Mouse (Mus musculus): ENCODE results near the gene Plekha1. TPM values are rescaled to one million over a fixed set of nuclear protein-coding genes. Genes with fewer than 3 reads are reported as not detected.

Plekha1 gene
- total and polyA plus RNA-seq, 3 experiments = 0.23 to 8.3 (median 0.36) TPM

DNA sequence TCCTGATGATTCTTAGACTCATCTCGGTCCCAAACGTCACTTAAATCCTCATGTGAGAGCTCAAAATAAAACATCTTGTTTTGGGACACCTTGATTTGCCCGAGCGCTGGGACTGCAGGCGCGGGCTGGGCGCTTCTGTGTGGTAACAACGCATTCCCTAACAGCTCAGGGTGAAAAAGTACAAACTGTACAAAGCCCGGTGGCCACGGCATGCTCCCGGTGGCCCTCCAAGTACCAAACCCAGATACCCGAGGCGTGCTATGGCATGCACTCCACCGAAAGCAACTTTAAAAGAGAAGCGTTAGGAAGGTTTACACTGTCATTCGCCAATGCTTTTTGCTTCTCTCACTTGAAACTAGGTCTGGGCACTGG, 69.9 kb downstream of the Plekha1 start:
- Histone ChIP-seq H3K27ac (ENCODE audit: insufficient read depth, low read depth) (no peak overlapping the region), H3K9ac (ENCODE audit: insufficient read depth, low read depth) (no peak overlapping the region), H3K36me3 (replicated peaks in 1 of 2; ENCODE audit: control insufficient read depth in 1 of 2, insufficient read depth in 1 of 2, low read length in 1 of 2) (no peaks in the 10 kb centered on the region), H3K79me2 (replicated peaks; ENCODE audit: control insufficient read depth, extremely low read depth, insufficient read depth, poor library complexity, severe bottlenecking) (no peaks in the 10 kb centered on the region), H3K27me3 (replicated peaks) (peaks cover 67% of the 10 kb centered on the region), H3K4me1 (ENCODE audit: control insufficient read depth in 1 of 2, insufficient read depth in 2 of 2) (no peaks in the 10 kb centered on the region), H3K4me3 (replicated peaks in 1 of 3; ENCODE audit: low read depth in 2 of 3, low read length in 2 of 3, poor library complexity in 1 of 3) (no peak overlapping the region), H3K9me3 (replicated peaks; ENCODE audit: low read length) (peaks cover 4% of the 10 kb centered on the region), H3K4me2 (ENCODE audit: insufficient read depth, low read depth, poor library complexity, severe bottlenecking) (no peak overlapping the region)
- no peak for TF ChIP-seq SMC3 (IDR thresholded peaks at IDR 0.05; ENCODE audit: low read depth, low read length)
- no peak for TF ChIP-seq TBP (conservative IDR thresholded peaks at IDR 0.05; ENCODE audit: low read depth, low read length)
- no peak for TF ChIP-seq MEF2A (IDR thresholded peaks at IDR 0.05; ENCODE audit: borderline replicate concordance, low read depth, low read length)
- dilution Hi-C loops (cut with MboI; ENCODE audit: extremely low pct_ligation_motif_present, extremely low pct_unique_long_range_greater_than_20kb, low sequenced_read_pairs) (no loop called here), in situ Hi-C loops (cut with MboI; ENCODE audit: low pct_ligation_motif_present, low pct_unique_long_range_greater_than_20kb, low sequenced_read_pairs) (no loop called here)
- no peak for DNase-seq (ENCODE audit: extremely low read depth)

- H3K9me3 ChIP-seq (replicated peaks; ENCODE audit: low read length) = peaks cover 4% of the 10 kb centered on the region
- TF ChIP-seq TBP (conservative IDR thresholded peaks at IDR 0.05; ENCODE audit: low read depth, low read length) (no peak), JUND (conservative IDR thresholded peaks at IDR 0.05; ENCODE audit: low read depth, low read length) (no peak), TCF12 (IDR thresholded peaks at IDR 0.05; ENCODE audit: low read depth, low read length) (no peak), SMC3 (IDR thresholded peaks at IDR 0.05; ENCODE audit: low read depth, low read length) (no peak), USF2 (conservative IDR thresholded peaks at IDR 0.05; ENCODE audit: low read depth, low read length) (no peak)
- H3K79me2 ChIP-seq (replicated peaks; ENCODE audit: control insufficient read depth, extremely low read depth, insufficient read depth, poor library complexity, severe bottlenecking) = no peaks in the 10 kb centered on the region
- in situ Hi-C loops (cut with MboI; ENCODE audit: low pct_ligation_motif_present, low pct_unique_long_range_greater_than_20kb, low sequenced_read_pairs) (no loop called here), dilution Hi-C loops (cut with MboI; ENCODE audit: extremely low pct_ligation_motif_present, extremely low pct_unique_long_range_greater_than_20kb, low sequenced_read_pairs) (no loop called here)
- H3K27ac ChIP-seq (ENCODE audit: insufficient read depth, low read depth) = no peak within 1 kb of the TSS
- no peaks in the 10 kb centered on the region for H3K4me1 ChIP-seq (ENCODE audit: control insufficient read depth in 1 of 2, insufficient read depth in 2 of 2)
- peaks cover 72% of the 10 kb centered on the region for H3K27me3 ChIP-seq (replicated peaks)
- no peak within 1 kb of the TSS for H3K4me2 ChIP-seq (ENCODE audit: insufficient read depth, low read depth, poor library complexity, severe bottlenecking)
- no peak within 1 kb of the TSS for H3K9ac ChIP-seq (ENCODE audit: insufficient read depth, low read depth)
- no peak within 1 kb of the TSS for H3K4me3 ChIP-seq (replicated peaks in 1 of 3; ENCODE audit: low read depth in 2 of 3, low read length in 2 of 3, poor library complexity in 1 of 3)
- no peaks in the 10 kb centered on the region for H3K36me3 ChIP-seq (replicated peaks in 1 of 2; ENCODE audit: control insufficient read depth in 1 of 2, insufficient read depth in 1 of 2, low read length in 1 of 2)
- no peak for DNase-seq (ENCODE audit: extremely low read depth)
Observed at GRCm38 (mm10) chr7:130935793-130936471, 70.4 kb downstream of the Plekha1 start, which contains the start of gene Htra1. Htra1 (plus strand) TSS chr7:130936111.

GRCm38 (mm10) chr7:130936472-130936951, 71.0 kb downstream of the Plekha1 start:
- peaks cover 4% of the 10 kb centered on the region for H3K9me3 ChIP-seq (replicated peaks; ENCODE audit: low read length)
- no peaks in the 10 kb centered on the region for H3K36me3 ChIP-seq (replicated peaks in 1 of 2; ENCODE audit: control insufficient read depth in 1 of 2, insufficient read depth in 1 of 2, low read length in 1 of 2)
- H3K4me3 ChIP-seq (replicated peaks in 1 of 3; ENCODE audit: low read depth in 2 of 3, low read length in 2 of 3, poor library complexity in 1 of 3) = no peak overlapping the region
- no peaks in the 10 kb centered on the region for H3K4me1 ChIP-seq (ENCODE audit: control insufficient read depth in 1 of 2, insufficient read depth in 2 of 2)
- dilution Hi-C loops (cut with MboI; ENCODE audit: extremely low pct_ligation_motif_present, extremely low pct_unique_long_range_greater_than_20kb, low sequenced_read_pairs) (no loop called here), in situ Hi-C loops (cut with MboI; ENCODE audit: low pct_ligation_motif_present, low pct_unique_long_range_greater_than_20kb, low sequenced_read_pairs) (no loop called here)
- no peak for DNase-seq (ENCODE audit: extremely low read depth)
- H3K27ac ChIP-seq (ENCODE audit: insufficient read depth, low read depth) = no peak overlapping the region
- H3K79me2 ChIP-seq (replicated peaks; ENCODE audit: control insufficient read depth, extremely low read depth, insufficient read depth, poor library complexity, severe bottlenecking) = no peaks in the 10 kb centered on the region
- peaks cover 78% of the 10 kb centered on the region for H3K27me3 ChIP-seq (replicated peaks)
- TF ChIP-seq MAX (IDR thresholded peaks at IDR 0.05; ENCODE audit: low read length) (no peak), MEF2A (IDR thresholded peaks at IDR 0.05; ENCODE audit: borderline replicate concordance, low read depth, low read length) (no peak), NRF1 (IDR thresholded peaks at IDR 0.05; ENCODE audit: low read depth, low read length) (no peak), ZKSCAN1 (IDR thresholded peaks at IDR 0.05; ENCODE audit: borderline replicate concordance, low read depth, low read length) (no peak), RAD21 (IDR thresholded peaks at IDR 0.05; ENCODE audit: low read depth, low read length) (no peak)
- H3K4me2 ChIP-seq (ENCODE audit: insufficient read depth, low read depth, poor library complexity, severe bottlenecking) = no peak overlapping the region
- no peak overlapping the region for H3K9ac ChIP-seq (ENCODE audit: insufficient read depth, low read depth)
